Mouse (Mus musculus) induced T-regulatory cell, adult 2 months (primary cell): ENCODE measurements around the gene 2900011O08Rik.
"Not testable (repeated sequence)": the region's sequence is repeated elsewhere in the genome, so short reads cannot be mapped to it uniquely, and the experiment has no call there.

ENCODE experiments used
- DNase-seq: peaks from one replicate; pipeline ENCODE4 v3.0.0-alpha.2; 2012; ENCODE audit warnings: low read depth

2900011O08Rik gene

GRCm38 (mm10) chr16:13986574-13987478, at the start of gene 2900011O08Rik, which contains the start of gene Ifitm7:
2900011O08Rik (plus strand) TSS chr16:13986604.
Ifitm7 (minus strand) TSS chr16:13986888.
- no peak for DNase-seq

- no peak for DNase-seq
Observed at GRCm38 (mm10) chr16:13940139-13940846, 46.1 kb upstream of the 2900011O08Rik start.

- no peak for DNase-seq
Observed at GRCm38 (mm10) chr16:13940847-13941395, 45.5 kb upstream of the 2900011O08Rik start.

- DNase-seq = no peak
Observed at GRCm38 (mm10) chr16:13944178-13944577, 42.2 kb upstream of the 2900011O08Rik start.

- no peak for DNase-seq
Observed at GRCm38 (mm10) chr16:13944752-13945151, 41.7 kb upstream of the 2900011O08Rik start.

GRCm38 (mm10) chr16:13945153-13945552, 41.3 kb upstream of the 2900011O08Rik start:
- no peak for DNase-seq

- no peak for DNase-seq
Observed at GRCm38 (mm10) chr16:13946306-13946705, 40.1 kb upstream of the 2900011O08Rik start.

GRCm38 (mm10) chr16:13951245-13951644, 35.2 kb upstream of the 2900011O08Rik start:
- DNase-seq = no peak

GRCm38 (mm10) chr16:13962053-13962452, 24.4 kb upstream of the 2900011O08Rik start:
- no peak for DNase-seq

- no peak for DNase-seq
Observed at GRCm38 (mm10) chr16:13969096-13969495, 17.3 kb upstream of the 2900011O08Rik start.

GRCm38 (mm10) chr16:13972051-13972450, 14.4 kb upstream of the 2900011O08Rik start:
- no peak for DNase-seq

- not testable (repeated sequence) for DNase-seq
Observed at GRCm38 (mm10) chr16:13976358-13976896, 10.0 kb upstream of the 2900011O08Rik start.

- not testable (repeated sequence) for DNase-seq
Observed at GRCm38 (mm10) chr16:13977026-13977425, 9.4 kb upstream of the 2900011O08Rik start.

GRCm38 (mm10) chr16:13981726-13982125, 4.7 kb upstream of the 2900011O08Rik start:
- DNase-seq = not testable (repeated sequence)

GRCm38 (mm10) chr16:13983161-13983560, 3.2 kb upstream of the 2900011O08Rik start:
- no peak for DNase-seq

GRCm38 (mm10) chr16:13986197-13986573, 219 bp upstream of the 2900011O08Rik start:
- DNase-seq = no peak

- no peak for DNase-seq
Observed at GRCm38 (mm10) chr16:13992518-13993248, 6.3 kb downstream of the 2900011O08Rik start.

GRCm38 (mm10) chr16:13994076-13994475, 7.7 kb downstream of the 2900011O08Rik start:
- DNase-seq = no peak

- DNase-seq = no peak
Observed at GRCm38 (mm10) chr16:13994502-13994901, 8.1 kb downstream of the 2900011O08Rik start.

GRCm38 (mm10) chr16:14003386-14004130, 17.2 kb downstream of the 2900011O08Rik start:
- no peak for DNase-seq

GRCm38 (mm10) chr16:14004170-14004569, 17.8 kb downstream of the 2900011O08Rik start:
- no peak for DNase-seq
